Mouse (Mus musculus) skeletal muscle tissue, adult 2 months (tissue): Measurements from ENCODE around the gene Fkbp10.

Experiments
- DNase-seq: peaks from one replicate; pipeline ENCODE4 v3.0.0-alpha.2; 2012; ENCODE audit warnings: low read depth, low spot score

Fkbp10 gene

DNA sequence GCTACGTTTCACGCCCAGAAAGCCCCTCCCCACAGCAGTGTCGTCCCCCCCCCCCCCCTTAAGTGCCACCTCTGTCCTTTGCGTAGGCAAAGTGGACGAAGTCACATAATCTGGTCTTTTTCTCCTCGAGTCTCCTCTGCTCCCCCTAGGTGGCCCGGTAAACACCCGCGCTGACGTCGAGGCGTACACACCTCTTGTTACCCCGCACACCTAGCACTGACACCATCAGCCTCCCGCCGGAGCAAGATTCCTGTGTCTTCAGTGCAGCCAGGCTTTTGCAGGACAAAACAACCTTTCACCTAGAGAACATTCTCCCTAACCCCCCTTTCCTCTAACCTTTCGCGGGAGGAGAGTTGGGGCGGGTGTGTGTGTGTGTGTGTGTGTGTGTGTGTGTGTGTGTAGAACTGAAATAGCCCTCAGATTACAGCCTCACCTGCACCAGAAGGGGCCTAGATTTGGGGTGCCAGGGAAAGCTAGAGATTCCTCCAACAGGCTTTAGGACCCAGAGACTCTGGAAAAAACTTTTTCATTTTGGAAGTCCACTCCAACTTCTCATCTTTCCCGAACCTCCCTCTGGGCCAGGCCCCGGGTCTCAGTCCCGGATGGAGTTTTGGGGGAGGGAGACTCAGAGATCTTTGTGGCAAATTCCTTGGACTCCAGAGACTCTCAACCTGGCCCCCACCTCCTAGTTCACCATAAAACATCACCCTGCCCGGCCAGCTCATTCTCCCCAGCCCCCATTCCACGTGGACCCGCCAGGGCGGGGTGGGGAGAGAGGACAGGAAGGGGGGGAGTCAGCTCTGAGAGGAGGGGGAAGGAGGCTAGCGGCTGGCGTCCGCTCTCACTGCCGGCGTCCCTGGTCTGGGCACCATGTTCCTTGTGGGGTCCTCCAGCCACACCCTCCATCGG lies at the start of gene Fkbp10:
Gene Fkbp10, plus strand, starts transcription at position 784 of the 909 bp plus-strand sequence.
- DNase-seq, result peak; percentile 43

DNA sequence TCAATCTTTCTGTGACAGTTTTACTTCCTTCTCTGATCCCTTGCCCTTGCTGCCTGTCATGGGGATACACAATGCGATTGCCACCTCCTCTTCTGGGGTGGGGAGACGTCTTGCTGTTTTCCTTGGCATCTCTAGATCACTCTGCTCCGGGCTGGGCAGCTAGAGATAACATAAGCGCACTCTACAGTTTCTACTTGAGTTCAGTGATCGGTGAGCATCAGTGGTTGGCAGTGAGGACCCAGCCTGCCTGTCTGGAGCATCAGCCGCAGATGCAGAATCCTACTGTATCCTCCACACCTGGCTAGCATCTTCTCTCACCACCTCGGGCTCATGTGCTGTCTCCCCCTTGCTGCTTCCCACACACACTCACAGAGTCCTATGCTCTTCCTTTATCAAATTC lies 46.4 kb upstream of the Fkbp10 start:
- DNase-seq, result no peak

DNA sequence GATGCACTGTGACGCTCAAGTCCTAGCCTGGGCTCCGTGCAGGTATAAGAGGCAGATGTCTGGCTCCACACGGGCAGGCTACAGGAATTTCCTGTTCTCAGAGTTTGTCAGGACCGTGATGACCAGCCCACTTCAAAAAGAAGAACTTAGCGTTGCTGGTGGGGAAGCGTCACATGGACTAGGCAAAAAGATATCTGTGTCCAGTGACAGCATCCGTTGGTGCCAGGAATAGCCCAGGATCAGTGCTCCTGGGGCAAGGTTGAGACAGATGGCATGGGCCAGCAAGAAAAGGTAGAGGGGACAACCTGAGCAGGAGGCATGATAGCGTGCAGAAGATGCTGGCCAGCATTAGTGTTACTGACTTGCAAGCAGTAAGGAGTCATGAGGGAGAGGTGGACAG lies 45.7 kb upstream of the Fkbp10 start:
- DNase-seq, result no peak

DNA sequence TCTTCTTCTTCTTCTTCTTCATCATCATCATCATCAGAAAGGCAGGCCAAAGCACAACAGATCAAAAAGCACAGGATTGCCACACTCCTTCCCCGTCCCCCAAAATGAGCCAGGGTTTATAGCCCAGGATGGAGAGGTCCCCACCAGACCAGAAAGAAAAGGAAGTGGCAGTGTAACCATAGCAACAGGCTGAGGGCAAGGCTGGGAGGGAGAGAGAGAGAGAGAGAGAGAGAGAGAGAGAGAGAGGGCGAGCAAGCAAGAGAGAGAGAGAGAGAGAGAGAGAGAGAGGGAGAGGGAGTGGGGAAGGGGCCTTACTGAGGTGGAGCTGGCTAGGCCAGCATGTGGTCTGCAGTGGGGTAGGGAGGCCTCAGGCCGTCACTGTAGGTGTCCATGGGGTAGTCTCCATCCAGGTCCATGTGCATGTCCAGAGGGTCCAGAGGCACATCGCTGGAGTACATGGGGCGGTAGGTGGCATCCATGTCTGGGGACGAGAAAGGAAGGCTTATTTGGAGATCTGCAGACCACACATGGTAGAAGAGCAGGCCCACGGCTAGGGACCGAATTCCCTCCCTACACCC lies 43.4 kb upstream of the Fkbp10 start:
- no peak for DNase-seq

DNA sequence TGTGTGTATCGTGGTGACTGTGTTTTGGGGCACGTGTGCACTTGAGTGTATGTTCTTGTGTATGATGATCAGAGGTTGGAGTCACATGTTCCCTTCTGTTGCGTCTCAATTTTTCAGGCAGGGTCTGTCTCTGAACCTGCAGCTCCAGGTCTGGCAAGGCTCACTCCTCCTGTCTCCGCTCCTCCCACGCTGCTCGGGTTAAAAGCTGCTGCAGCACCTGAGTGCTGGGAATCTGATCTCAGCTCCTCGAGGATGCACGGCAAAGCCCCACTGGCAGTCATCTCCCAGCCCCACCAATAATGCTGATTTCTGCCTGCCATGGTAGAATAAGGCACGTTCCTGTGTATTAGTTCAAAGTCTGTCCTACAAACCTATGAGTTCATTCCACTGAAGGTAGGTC lies 40.4 kb upstream of the Fkbp10 start:
- no peak for DNase-seq

DNA sequence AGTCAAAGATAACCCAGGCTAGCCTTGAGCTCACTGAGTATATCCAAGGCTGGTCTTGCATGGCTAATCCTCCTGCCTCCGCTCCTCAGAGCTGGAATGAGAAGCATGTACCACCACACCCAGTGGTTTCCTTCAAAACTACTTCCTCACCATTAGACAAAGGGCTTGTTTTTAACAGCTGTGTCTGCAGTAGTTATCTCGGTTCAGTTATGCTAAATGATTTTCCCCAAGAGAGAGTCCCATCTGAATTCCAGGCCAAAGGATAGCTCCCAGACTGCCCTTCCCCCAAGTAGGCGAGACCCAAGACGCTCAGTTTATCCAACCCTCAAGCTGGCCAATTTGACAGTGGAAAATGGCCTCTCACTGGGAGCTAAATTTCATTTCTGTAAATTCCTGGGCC lies 39.5 kb upstream of the Fkbp10 start:
- no peak for DNase-seq

DNA sequence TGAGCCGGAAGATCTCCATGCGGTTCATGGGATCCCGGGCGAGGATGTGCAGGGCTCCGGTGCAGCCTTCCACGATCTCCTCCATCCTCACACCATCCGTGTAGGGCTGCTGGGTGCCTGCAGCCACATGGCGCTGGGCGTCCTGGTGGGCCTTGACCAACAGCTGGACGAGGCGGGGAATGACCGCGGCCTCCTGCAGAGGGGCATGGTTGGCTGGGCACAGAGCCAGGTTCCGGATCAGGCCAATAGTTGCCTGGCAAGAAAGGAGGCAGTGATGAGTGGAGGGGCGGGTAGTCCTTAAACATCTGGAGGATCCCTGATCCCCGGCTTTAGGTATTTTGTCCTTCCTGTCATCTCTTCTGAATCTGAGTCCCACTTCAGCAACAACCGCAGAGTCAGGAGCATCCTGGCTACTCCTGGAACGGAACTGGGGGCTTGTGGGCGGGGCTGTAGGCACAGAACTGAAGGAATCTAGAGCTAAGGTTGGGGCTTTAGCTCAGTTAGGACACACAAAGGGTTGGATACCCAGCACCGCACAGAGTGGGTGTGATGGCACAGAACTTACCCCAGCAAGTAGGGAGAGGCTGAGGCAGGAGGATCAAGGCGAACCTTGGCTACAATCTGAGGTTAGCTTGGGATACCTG lies 38.6 kb upstream of the Fkbp10 start:
- DNase-seq, result no peak

DNA sequence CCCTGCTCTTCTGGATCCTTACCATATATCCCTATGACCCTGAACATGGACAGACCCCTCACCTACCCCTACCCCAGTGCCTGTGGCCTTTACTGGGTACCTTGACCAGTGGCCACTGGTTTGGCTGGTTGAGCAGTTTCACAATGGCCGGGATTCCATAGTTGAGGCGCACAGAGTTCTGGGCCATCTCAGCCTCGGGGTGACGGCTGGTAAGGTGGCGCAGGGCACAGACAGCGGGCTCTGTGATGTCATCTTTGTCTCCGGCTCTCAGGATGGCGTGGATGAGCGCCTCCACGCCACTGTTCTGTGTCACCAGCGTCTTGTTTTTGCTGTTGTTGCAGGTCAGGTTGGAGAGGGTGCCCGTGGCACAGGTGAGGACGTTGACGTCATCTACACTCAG lies 37.5 kb upstream of the Fkbp10 start:
- DNase-seq, result no peak

DNA sequence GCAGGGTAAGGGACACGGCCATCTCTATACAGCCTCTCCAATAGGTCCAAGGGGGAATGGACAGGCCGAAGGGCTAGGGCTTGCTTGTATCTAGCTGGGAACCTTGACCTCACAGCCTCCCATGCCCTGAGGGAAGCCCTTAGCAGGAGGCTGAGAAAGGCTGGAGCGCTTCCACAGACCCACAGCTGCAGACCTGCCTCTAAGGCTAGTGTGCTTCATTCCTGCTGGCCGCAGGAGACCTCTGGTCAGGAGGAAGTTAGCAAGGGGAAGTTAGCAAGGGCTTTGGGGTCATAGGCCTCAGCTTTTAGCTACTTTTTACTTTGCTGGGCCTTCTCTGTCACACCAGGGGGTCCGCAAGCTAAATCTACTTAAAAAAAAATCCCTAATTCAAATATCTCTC lies 37.1 kb upstream of the Fkbp10 start:
- no peak for DNase-seq

DNA sequence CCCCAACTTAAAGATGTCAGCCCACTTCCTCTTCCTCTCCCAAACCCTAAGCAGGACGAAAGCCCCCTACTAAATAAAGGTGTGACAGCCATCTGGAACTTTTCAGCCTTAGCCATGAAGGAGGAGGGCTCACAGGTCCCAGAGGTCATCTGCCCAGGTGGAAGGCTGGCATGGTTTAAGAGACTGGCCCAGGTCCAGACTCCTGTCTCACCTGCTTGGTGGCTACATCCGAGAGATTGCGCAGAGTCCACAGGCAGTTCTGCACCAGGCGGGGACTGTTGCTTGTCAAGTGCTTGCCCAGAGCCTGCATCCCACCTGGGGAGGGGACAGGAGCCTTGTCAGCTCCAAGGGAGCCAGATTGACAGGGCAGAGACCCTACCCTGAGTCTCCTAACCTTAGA lies 36.2 kb upstream of the Fkbp10 start:
- no peak for DNase-seq

DNA sequence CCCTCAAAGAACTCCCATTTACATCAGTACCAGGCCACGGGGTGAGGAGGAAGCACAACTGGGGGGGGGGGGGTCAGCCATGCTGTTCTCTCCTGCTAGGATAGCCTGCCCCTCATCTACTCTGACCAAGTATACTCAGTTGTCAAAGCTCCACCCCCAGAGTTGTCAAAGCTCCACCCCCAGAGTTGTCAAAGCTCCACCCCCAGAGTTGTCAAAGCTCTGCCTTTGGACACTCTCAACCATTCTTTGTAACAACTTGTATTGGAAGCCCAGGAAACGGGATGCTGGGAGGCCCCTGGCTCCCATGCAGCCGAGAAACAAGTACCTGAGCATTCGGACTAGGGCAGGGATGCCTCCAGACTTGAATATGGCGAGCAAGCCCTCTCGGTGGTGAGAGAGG lies 32.8 kb upstream of the Fkbp10 start:
- no peak for DNase-seq

DNA sequence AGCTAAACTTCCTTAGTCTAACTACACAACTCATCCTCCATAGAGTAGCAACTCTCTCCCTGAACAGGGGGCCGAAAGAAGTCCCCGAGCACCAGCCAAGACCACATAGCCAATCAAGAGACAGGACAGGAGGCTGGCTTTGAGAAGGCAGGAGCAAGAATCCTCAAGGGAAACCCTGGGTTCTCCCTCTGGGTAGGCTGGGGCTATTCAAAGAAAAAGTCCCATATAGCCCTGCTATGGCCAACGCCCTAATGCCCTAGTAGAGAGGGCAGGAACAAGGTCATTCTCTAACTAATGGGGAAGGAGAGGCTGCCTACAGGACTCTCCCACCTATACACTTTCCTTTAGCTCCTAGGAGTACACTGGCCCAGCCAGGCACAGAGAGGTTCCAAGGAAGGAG lies 30.5 kb upstream of the Fkbp10 start:
- no peak for DNase-seq

DNA sequence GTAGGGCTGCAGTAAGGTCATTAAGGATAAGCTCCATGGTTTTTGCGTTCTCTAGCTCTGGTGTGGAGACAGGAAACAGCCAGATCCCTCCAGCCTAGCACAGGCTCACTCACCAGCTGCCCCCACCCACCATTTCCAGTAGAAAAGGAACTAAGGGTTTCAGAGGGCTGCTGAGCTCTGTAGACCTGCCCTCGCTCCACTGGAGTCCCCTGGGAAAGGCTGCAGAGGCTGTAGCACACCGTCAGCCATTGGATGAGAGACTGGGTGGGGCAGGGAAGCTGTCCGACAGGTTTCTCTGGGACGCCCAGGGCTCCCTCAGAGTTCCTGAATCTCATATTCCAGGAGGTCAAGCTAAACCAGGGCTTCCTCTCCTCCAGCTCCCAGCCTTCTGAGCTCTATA lies 28.9 kb upstream of the Fkbp10 start:
- DNase-seq, result no peak

DNA sequence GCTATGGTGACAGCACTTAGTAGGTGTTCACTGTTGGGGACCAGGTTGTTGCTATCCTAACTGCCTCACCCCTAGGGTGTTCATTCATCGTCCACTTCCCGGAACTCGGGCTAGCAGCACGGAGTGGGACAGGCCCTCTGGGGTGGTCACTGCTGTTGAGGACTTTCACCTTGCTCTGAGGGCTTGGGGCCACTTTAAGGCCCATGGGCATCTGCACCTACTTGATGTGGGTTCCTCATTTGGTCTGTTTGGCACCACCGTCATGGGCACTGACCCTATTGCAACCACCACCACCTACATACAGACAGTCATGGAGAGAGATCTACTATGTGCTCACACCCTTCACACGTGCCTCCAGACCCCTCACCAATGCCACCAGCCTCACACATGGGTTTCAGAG lies 28.4 kb upstream of the Fkbp10 start:
- no peak for DNase-seq

DNA sequence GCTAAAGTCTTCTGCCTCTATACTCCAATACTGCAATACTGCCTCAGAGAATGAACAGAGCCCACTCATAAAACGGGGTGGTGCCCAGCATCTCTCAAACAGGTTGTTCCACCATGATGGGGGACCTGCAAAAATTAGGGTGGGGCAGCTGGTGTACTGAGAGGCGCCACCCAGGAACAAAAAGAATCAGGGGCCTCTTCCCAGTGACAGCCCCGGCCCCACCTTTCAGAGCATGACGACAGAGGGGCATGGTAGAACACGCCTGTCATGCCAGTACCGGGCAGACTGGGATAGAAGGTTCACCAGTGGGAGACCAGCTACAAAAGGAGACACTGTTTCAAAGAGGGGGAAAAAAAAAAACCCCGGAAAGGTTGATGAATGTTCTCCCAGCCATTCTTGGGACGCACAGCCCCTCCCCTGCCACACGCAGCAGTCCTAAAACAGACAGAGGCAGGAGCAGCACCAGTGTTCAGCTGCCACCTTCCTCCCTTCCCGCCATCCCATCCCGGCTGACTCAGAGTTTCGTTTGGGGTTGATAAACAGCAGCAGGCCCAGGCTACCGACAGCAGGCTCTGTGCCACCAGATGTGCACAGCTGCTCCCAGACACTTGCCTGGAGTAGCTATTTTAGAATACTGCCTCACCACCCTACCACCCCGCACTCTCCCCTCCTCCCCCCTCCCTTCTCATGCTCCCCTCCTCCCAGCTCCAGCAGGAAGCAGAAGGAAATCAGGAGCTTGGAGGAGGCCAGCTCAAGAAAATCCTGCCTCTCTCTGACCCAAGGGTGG lies 27.7 kb upstream of the Fkbp10 start:
- peak; percentile 70 for DNase-seq

DNA sequence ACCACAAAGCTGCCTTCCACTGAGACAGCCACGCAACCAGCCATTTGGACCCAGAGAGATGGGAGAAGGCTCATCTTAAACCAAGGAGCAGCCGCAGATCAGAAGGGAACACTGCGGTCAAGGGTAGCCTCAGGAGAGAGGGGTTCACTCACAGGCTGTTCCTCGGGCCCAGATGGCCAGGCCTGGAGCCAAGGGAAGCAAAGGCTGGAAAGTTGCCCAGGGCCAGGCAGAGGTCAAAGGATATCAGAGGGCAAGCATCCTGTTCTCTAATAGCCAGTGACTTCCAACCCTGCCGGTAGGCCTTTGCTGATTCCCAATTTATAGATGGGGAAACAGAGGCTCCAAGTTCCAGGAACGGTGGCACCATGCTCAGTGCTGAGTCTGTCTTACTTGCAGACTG lies 26.9 kb upstream of the Fkbp10 start:
- peak; percentile 86 for DNase-seq

DNA sequence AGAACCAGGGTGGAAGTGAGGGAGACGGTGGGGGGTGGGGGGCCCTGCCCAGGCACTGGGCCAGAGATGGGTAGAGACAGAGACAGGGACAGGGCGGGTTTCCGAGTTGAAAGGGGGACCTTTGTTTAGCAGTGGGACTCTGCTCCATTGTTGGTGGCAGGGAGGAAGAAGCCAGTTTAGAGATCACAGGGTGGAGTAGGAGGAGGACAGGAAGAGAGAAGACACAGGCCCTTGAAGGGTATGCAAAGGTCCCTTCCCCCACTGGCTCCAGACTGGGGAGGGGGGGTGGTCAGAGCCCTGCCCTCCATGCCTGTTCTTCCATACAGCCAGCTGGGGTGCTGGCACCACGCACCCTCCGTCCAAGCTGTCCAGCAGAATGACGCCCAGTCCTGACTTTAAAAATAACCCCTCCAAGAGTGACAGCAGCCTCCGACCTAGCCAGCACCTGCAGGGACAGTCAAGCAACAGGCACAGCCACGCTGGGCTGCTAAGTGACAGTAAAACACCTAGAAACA lies 25.5 kb upstream of the Fkbp10 start:
- peak; percentile 81 for DNase-seq

DNA sequence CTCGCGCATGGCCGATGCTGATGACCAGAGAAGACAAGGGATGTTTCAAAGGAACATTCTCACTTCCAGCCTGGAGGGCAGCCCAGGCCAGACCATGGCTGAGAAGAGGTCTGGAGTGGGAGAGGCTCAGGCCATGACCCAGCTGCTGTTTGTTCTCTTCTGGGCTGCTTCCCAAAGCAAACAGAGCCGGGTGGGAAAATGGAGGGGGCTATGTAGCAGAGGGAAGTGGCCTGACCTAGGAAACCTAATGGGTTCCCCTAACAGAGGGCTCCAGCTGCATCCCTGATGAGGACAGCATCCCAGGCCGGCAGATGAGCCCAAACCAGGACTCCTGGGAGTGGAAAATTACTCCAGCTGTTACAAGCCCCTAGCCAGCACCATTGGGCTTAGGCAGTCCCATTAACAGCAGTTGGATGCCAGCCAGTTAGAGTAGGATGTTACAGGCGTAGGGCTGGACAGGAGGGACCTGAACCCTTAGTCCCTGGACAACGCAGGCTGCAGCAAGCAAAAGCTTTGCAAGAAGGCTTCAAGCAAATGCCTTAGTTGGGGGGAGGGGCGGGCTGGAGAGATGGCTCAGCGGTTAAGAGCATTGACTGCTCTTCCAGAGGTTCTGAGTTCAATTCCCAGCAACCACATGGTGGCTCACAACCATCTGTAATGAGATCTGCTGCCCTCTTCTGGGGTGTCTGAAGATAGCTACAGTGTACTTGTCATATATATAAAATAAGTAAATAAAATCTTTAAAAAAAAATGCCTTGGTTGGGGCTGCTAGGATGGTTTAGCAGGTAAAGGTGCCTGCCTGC lies 24.2 kb upstream of the Fkbp10 start:
- peak; percentile 95 for DNase-seq

DNA sequence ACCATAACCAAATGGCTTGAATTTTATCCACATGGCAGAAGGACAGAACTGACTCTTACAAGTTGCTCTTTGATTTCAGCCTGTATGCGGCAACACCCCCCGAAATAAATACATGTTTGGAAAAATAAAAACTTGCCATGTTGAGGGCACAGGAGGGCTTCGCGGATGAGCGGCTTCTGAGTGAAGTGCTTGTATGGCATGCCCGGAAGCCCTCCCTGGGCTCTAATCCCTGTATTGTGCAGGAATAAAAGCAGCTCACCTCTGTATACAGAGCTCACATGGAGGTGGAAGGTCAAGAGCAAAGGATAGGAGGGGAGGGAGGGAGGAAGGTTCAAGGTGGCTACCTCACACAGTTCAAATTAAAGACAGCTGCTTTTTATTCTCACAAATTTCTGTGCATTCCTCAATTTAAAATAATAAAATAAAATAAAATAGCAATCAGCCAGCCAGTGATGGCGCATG lies 23.6 kb upstream of the Fkbp10 start:
- no peak for DNase-seq

DNA sequence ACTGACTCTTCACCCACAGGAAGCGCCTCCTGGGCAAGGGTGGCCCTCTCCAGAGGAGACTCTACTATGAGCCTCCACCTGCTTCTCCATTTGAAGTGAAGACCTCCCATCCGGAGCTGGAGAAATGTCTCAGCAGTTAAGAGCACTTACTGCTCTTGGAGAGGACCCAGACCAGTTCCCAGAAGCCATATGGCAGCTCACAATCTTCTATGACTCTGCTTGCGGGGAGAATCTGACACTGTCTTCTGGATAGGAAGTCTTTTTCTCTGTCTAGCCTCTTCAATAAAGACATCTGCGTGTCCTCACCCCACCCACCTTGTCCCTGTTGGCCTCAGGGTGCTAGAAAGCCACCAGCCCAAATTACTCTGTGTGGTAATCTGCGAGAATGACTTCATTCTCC lies 22.5 kb upstream of the Fkbp10 start:
- DNase-seq, result no peak

DNA sequence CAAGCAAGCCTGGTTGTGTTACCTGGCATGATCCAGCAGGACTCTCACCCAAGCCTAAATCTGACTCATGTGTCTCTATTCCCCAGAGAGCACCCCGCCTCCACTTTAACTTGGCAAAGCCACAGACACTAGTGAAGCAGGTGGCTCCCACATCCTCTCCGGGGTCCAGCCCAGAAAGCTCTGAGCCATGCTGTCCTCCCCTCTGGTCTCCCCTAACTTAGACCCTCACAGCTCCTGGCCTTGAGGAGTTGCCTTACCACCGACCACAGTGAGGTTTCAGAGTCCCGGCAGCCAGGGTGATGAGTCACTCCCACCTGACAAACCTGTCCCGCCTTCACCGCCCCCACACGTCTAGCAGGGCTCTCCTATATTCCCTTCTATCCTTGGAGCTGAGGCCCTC lies 21.8 kb upstream of the Fkbp10 start:
- no peak for DNase-seq
